Mouse (Mus musculus) ES-Bruce4 (cell line): ENCODE results near the gene Clec3b.

ENCODE experiments used
- CTCF ChIP-seq: IDR thresholded peaks from one replicate; pipeline ENCODE4 v1.8.1; 2011; ENCODE audit warnings: low read depth, low read length
- EP300 ChIP-seq: IDR thresholded peaks from 2 replicates; pipeline ENCODE4 v1.6.1; 2011; ENCODE audit warnings: low read depth, low read length; ENCODE audit not compliant: insufficient read depth
- POLR2A ChIP-seq: IDR thresholded peaks from one replicate; pipeline ENCODE4 v1.8.1; 2011; ENCODE audit warnings: low read length; ENCODE audit not compliant: insufficient read depth

DNA sequence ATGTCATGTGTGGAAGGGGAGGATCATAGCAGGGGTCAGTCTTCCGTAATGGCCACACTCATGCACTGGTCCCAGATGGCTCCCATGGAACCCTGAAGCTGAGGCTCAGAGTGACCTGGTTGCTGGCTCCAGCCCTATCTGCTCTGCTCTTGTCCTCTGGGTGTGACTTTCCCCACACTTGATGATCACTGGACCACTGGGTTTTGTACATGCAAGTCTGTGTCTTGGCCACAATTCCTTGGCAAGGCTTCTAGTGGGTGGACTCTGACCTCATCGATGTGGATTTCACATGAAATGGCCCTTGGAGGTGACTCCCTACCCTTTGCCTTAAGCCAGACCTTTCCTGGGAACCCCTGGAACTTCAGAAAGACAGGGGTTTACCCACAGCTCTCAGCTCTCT, 2.4 kb downstream of the Clec3b start:
- TF ChIP-seq CTCF (no peak), EP300 (no peak), POLR2A (no peak)
